Mouse (Mus musculus): ENCODE measurements around the gene Immp2l.

Gene Immp2l

DNA sequence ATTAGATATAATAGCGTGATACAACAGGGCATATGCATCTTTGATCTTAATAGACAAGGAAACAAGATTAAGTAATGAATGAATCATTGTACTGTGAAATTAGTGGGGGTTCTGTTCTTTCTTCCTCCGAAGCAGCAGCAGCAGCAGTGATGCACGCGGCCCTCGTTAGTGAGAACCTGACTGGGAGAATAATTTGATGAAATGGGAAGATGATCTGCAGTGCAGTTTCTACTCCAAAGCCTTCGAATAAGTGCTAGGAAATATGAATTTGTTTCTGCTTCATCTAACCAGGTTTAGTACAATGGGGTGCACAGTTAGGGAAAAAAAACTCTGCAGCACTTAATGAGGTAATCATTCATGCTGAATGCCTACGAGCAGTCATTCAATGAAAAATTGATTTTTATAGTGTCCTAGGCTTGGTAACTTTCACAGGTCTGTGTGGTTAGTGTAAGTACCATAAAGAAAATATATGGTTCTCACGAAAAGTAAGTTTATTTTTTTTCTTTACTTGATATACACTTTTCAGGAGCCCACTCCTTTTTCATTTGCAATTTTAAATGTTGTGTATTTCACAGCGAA is 401.3 kb downstream of the Immp2l start:
- DNase-seq (ENCODE audit: inconsistent ontology term): peak; percentile 87

DNA sequence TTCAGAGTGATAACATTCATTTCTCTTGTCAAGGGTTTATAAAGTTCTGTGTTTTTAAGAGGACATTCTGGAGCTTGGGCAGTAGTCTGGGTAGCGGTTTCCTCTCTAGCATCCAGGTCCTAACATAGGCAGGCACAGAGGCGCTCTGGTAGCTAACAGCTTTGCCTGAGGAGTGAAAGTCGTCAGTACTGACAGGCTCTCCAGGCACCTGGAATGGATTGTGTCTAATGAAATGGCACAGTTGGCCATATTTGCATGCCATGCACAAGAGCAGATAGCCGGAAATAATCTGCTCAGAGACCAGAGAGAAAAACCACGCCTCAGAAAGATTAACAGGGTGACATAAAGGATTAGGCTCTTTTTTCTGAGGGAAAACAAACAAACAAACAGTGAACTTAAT is 403.6 kb downstream of the Immp2l start:
- DNase-seq (ENCODE audit: inconsistent ontology term): peak; percentile 12

DNA sequence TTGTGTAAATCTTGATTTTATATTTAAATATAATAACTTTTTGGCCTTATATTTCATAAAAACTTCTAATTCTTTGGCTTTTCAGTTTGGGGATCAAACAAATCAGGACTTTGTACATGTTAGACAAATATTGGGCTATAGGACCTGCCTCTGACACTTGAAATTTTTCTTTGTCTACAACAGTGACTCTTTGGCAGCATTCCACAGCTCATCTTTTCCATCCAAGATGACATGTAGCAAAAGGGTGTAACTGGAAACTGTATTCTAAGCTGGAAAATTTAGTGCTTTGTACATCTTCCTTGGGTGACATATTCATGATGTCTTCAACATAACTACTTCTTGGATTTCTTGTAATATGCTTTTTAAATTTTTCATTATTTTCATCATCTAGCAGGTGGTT is 404.9 kb downstream of the Immp2l start:
- DNase-seq (ENCODE audit: inconsistent ontology term): no peak

DNA sequence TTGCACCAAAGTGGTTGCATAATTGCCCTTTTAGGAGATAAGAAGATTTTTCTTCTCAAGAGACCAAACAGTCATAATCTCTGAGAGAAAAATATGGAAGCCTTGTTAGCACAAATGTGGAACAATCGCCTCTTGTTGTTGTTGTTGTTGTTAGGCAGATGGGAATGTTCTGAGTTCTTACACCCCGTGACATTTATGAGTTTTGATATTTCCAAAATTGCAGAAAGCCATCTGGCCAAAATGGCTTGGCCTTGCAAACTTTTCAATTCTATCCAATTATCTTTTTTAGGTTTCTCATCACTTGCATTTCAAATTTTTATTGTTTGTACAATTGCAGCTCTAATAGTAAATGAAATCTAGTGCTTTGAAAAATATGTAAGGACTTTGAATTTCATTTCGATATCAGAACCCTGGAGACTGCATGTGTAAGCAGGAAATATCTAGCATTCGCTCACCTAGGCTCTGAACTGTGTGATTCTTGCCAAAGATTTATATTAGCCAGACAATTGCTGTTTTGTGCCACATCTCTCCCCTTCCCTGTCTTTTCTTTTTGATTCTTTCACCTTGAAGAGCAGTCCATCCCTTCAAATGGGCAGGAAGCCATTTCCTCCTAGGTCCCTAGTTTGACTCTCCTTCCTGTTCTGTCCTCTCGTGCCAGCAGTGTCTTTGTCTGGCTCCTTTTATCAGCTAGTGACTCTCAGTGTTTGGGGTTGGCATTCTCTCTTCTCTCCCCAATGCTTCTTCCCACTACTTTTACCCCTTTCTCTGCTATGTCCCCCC is 412.5 kb downstream of the Immp2l start:
- no peak for DNase-seq (ENCODE audit: inconsistent ontology term)

DNA sequence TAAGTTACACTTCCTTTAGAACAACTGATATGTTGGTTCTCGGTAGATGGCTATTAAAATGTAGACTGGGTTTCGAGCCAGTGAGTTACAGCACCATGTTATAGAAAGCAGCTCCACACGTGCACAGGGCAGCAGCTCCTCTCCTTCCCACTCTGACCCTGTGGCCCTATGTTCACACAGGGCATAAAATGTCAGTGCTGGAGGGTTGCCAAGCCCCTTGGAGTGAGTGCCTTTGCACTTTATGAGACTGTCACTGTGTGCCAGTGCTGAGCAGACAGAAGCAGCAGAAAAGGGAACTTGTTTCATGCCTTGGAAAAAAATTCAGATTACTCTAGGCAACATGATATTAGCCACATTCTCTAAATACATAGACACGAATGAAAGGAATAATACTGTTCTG is 414.6 kb downstream of the Immp2l start:
- DNase-seq (ENCODE audit: inconsistent ontology term): peak; percentile 37

DNA sequence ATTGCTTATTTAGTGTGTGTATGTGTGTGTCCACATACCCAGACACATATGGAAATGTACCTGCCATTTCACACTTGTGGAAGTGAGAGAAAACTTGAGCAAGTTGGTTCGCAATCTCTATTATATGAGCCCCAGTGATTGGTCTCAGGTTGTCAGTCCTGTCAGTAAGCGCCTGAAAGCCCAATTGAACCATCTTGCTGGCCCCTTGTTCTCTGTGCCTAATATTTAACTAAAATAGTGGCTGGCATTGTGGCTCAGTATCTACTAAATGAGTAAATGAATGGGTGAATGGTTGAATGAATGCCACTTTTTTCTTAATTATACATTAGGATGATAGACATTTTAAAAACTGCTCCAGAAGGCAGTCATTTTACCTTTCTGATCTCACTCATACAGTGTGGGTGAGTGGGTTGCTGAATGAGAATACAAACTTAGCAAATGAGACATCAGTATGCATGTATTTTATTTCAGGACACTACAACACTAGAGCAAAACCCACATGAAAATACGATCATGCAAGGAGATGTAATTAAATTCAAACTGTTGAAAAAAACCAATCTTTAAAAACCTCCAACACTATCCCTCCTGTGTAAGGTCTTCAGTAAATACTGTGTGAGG is 444.6 kb downstream of the Immp2l start:
- DNase-seq (ENCODE audit: inconsistent ontology term): no peak

DNA sequence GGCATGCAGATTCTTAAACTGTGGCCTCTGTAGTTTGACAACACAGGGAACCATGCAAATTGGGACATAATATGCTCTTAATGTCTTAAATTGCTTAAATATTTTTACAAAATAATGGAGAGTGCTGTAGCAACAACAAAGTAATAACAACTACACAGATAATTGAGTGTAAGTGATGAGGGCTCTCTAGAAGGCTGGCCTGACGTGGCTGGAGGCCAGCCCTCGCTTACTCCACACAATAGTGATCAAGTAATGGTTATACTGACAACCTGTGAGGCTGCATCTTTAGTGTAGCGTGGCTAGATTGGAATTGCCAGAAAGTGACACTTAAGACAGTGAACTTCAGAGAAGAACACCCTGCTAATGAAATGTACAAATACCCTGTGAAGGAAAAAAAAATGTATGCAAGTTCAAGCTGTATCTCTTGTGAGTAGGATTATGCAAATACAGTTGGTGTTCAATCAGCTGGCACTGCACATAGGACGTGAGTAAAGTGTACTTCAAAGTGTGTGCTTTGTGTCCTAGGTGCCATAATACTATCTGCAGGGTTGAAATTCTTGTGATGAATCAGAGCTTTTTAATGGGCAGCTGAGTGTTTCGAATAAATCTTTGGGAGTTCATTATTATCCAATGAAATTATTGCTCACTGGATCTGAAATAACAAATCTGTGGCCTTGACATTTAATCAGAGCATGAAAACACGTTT is 445.4 kb downstream of the Immp2l start:
- DNase-seq (ENCODE audit: inconsistent ontology term): peak; percentile 57

DNA sequence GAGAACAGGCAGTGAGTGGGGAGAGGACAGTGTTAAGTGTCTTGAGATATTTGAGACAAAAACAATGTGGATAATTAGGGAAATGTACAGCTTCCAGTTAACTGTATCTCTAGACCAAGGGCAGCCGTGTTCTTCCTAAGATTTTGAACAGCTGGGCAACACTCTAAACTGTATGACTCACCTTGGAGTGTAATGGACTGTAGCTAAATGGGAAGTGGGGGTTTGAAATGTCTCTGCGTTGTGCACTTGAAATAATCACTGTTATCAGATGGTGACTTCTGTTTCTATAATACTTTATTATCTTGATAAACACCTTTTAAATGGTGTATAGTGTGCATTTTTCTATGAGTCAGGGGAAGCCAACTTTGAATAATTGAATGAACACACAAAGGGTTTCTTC is 457.6 kb downstream of the Immp2l start:
- no peak for DNase-seq (ENCODE audit: inconsistent ontology term)

DNA sequence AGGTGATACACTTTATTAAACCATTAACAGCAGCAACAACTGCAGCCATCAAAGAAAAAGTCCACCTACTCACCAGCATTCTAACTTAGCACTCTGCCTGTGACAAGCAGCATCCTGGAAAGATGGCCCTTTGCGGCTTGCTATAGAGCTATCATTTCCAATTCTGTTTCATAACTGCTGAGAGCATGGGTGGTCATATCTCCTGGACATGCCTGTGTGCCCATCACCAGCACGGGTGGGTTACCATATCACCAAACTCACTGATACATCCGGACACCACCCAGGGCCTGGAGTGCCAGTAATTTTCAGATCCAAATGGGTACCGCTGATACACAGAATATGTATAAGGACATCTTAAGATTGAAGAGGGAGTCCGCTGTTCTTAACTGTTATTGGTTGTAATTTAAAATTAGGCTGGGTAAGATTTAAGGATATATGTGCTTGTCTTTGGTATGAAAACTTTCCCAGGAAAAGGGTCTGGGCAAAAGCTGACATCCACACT is 459.3 kb downstream of the Immp2l start:
- DNase-seq (ENCODE audit: inconsistent ontology term): no peak

DNA sequence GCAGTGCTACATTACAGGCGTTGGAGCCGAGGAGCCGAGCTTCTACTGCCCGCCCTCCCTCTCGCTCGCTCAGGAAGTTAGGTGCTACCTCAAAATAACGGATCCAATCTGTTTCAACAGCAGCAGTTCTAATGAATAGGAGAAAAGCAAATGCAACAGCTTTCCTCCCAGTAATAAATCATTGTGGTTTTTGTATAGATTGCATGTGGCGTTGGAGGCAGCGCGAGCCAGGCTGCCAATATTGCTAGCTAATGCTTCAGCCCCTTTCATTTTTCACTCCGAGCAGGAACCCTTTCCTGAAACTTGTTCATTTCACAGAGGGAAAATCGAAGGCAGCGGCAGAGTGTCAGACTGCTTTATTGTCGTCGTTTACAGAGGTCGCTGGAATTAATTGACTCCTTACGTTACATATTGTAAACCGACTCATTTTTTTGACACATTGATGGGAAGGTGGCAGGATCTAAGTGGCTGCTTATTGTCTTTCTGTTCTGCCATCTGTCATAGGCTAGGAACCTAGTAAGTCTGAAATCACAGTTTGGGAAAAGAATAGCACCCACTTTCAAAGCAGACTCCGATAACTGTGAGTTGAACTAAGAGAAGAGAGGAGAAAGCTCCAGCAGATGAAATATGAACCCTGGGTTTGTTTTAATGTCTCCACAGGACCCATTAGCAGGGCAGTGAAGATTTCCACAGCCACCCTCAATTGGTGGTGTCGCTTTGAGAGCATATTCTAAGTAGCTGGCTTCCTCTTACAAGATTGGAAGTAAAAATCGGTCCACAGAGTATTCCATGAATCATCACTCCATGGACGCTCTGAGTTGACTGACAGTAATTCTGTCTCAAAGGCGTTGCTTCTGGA is 459.9 kb downstream of the Immp2l start:
- DNase-seq (ENCODE audit: inconsistent ontology term): peak; percentile 62

DNA sequence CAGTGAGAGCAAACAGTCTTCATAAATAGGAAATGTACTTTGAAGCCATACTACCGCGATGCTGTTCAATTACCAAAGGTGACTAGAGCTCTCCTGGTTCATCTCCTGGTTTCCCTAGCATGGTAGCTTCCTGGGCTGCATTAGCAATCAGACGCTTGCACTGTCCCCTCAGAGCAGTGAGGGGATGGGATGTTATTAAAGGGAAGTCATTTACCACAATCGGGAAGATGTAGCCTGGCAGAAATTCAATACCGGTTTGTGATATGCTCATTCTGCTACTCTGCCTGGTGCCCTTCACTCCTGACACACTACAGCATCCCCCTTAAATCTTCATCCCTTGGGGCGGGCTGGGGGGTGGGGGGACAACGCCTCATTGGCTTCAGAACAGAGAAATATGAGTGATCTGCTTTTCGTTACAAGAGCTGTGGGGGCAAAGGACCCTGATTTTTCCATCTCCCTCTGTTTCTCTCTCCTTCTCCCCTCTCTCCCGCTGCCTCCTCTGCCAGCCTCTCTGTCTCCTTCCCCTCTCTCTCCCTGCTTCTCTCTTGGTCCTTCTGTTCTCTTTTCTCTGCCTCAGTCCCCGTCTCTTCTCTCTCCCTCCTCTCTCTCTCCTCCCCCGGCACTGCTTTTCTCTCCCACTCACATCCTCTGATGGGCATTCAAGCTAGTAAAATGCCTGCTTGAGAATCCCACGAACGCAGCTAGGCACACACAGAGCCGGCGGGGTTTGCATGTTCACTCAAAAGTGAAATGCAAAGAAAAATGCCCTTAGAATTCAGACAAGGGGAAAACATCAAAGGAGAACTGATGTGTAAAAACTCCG is 461.0 kb downstream of the Immp2l start:
- DNase-seq (ENCODE audit: inconsistent ontology term): peak; percentile 43

DNA sequence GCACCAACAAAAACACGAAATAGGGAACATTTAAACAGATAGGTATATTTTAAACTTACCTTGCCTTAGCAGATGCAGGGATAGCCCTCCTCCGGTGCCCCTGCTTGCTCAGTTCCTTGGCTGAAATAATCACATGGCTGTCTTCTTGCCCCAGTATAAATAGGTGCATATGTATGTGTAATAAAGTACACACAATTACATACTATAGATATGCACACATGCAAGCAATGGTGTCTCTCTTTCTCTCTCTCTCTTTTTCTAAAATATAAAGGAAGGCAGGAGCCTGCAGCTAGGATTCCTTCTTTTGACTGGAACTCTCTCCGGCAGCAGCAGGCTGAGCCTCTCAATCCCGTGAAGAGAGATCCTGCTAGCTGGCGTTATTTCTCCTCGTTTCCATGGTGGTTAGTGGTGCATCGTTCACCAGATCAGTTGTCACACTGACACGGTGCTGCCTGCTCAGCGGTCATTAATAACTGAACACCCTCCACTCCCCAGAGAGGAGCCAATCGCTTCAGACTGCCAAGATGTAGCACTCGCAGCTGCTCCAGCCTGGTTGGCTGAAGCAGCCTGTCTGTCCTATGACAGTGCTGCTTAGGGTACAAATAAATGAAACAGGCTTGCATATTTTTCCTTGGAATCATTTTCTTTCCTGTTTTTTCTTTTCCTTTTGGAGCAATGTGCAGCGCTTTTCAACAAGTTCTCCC is 461.8 kb downstream of the Immp2l start:
- peak; percentile 85 for DNase-seq (ENCODE audit: inconsistent ontology term)

DNA sequence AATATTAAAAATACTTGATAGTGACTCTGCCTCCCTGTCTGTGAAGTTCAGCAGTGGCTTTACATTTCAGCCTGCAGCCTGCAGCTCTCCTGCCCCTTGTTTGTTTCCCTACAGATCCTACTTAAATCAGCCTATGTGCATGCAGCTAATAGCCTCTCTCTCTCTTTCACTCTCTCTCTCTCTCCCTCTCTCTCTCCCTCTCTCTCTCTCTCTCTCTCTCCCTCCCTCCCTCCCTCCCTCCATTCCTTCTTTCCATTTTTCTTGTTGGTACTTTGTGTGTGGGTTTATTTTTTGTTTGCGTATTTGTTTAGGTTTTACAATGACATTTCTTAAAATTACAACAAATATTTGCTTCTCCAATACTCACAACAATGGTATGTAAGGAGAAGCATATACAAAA is 462.4 kb downstream of the Immp2l start, which contains the start of gene Lrrn3:
Lrrn3 (minus strand) TSS at position 101 of the 400 bp plus-strand sequence.
- peak; percentile 26 for DNase-seq (ENCODE audit: inconsistent ontology term)

DNA sequence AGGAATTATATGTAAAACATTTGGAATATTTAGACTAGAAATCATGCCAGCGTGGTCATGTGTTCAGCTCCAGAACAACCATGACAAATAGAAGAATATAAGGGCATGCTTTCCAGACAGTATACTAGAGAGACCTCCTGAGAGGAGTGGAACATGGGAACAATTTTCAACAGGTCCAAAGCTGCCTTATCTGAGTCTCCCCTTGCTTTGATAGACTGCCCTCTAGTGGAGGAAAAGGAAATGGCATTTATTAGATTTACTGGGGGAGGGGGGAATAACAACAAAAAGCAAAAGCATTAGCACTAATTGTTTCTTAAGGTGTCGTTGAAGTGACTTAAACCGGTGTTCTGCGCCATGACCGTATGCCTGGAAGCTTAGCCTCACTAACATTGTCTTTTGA is 463.1 kb downstream of the Immp2l start:
- DNase-seq (ENCODE audit: inconsistent ontology term): peak; percentile 76

DNA sequence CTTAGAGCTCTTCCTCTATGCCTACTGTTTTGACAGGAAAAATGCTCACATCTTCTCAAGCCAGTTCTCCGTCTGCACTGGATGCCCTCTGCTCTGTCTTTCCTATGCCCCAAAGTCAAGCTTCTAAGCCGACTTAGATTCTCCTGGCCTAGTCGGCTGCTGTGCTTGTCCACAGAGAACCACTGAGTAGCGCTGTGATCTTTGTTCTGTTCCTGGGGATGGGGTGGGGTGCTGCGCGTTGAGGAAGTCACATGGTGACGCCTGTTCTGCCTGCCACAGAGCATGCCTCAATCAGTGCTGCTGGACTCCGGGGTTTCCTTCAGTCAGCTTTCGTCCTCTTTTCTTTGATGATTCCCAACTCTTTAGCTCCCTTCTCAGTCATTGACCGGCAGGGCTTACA is 470.7 kb downstream of the Immp2l start:
- DNase-seq (ENCODE audit: inconsistent ontology term): no peak

DNA sequence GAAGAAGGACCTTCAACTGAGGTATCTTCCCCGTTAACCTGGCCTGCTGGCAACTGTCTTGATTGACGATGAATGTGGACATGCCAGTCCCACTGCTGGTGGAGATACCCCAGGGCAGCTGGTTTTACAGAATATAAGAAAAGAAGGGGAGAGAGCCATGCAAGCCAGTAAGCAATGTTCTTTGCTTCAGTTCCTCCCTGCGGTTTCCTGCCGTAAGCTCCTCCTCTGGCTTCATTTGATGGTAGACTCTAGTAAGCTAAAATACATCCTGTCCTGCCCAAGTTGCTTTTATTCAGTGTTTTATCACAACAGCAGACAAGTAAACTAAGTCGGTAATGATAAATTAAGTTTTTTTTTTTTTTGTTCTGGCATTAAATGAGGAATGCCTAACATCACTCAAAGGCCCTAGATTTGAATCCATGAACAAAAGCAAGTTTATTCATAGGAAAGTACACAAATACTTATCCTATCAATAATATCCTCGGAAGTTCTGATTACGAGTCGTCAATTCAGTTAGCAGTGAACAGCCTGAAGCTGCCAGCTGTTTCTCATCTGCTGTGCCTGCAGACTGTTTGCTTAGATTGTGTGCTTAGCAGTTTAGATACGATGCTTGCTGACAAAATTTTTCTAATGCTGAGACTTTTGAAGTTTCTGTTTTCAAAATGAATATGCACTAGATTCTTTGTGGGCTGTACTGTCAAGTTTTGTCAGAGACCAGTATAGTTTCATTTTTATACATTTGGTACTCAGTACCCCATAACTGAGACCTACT is 476.3 kb downstream of the Immp2l start:
- DNase-seq (ENCODE audit: inconsistent ontology term): no peak

DNA sequence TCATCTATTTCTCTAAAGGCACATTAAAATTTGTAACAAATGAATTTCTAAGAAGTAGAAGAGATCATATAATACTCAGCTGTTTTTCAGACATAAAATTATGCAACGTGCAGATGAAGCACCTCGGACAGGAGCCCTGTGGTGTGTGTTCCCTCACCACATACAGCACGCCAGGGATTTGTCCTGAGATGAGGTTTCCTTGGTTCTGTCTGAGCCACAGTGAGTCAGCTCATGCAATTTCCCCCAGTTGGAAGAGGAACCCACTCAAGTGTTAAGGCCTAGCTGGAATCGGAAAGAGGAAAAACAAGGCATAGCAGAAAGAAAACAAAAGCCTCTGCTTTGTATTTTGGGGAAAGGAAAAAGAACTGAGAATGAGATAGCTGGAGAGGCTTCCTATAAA is 484.7 kb downstream of the Immp2l start:
- peak; percentile 42 for DNase-seq (ENCODE audit: inconsistent ontology term)

DNA sequence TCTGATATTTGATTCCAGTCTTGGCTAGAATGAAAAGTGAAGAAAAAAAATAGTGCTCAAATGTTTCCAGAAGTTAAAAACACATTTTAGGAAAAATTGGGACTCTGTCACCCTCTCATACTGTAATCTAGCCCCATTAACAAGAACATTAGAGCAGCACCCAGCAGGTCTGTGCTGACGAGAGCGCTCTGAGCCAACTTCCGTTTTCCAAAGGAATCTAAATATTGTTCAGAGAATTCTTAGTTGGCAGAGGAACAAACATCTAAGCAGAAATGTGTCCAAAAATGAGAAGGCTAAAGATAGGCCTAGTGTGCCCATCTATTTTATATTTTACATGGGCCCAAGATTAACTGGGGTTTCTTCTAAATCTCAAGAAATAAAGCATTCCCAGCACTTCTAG is 486.7 kb downstream of the Immp2l start:
- DNase-seq (ENCODE audit: inconsistent ontology term): peak; percentile 8

DNA sequence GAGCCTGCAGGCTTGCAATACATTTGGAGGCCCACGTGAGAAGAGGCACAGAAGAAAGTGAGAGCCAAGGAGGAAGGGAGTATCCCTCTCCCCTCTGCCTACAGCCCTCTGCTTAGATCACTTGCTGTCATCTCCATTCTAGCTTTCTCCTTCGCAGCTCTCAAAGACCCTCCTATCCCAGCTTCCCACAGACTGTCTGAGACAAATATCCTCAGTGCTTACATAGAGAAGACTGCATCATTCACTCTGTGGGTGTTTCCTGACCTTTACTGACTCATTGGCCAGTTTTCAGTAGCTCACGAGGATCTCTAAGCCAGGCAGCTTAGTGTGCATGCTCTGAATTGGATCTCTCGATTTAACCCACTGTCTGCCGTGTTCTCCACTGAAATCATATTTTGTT is 495.0 kb downstream of the Immp2l start:
- DNase-seq (ENCODE audit: inconsistent ontology term): no peak

All from Muller cell, postnatal 12 days (primary cell).